Mouse (Mus musculus) heart, adult 2 months (tissue): Measurements from ENCODE around the gene 1700003E16Rik. TPM values are rescaled to one million over a fixed set of nuclear protein-coding genes. Genes with fewer than 3 reads are reported as not detected.
A peak's percentile ranks its signal among the peaks of the same experiment; 100 is the strongest.

Experiments
- DNase-seq, 2 experiments: peaks; one replicate each; pipeline ENCODE4 v3.0.0; 2021
- H3K27ac ChIP-seq: fragments of 200-600 bp; 2 replicates; pipeline ENCODE4 v1.8.1; 2022
- H3K27me3 ChIP-seq: fragments of 200-500 bp; 2 replicates; pipeline ENCODE4 v1.6.1; 2012; ENCODE audit warnings: mild to moderate bottlenecking, low read length, inconsistent platforms, mixed read lengths; ENCODE audit not compliant: control insufficient read depth, insufficient read depth
- H3K36me3 ChIP-seq: fragments of 200-500 bp; 2 replicates; pipeline ENCODE4 v1.6.1; 2012; ENCODE audit warnings: low read length, inconsistent platforms; ENCODE audit not compliant: control insufficient read depth, insufficient read depth
- H3K4me1 ChIP-seq: fragments of 200-500 bp; 2 replicates; pipeline ENCODE4 v1.6.1; 2011; ENCODE audit warnings: low read length; ENCODE audit not compliant: control insufficient read depth, insufficient read depth
- H3K4me3 ChIP-seq: fragments of 200-600 bp; 2 replicates; pipeline ENCODE4 v1.8.1; 2022
- H3K79me2 ChIP-seq: fragments of 200-500 bp; replicated peaks from 2 replicates; pipeline ENCODE4 v1.6.1; 2012; ENCODE audit warnings: mild to moderate bottlenecking, inconsistent platforms, low read length, moderate library complexity, mixed read lengths; ENCODE audit not compliant: control insufficient read depth, insufficient read depth
- H3K9ac ChIP-seq: fragments of 200-500 bp; 2 replicates; pipeline ENCODE4 v1.6.1; 2012; ENCODE audit warnings: low read depth, mild to moderate bottlenecking, control low read depth, inconsistent platforms, low read length, mixed read lengths
- CTCF ChIP-seq: fragments of 200-600 bp; IDR thresholded peaks from 2 replicates; pipeline ENCODE4 v1.8.1; 2022; ENCODE audit warnings: antibody characterized with exemption, mild to moderate bottlenecking, moderate library complexity
- EP300 ChIP-seq: fragments of 200-500 bp; IDR thresholded peaks from 2 replicates; pipeline ENCODE4 v1.6.1; 2011; ENCODE audit warnings: low read depth, low read length, control low read depth; ENCODE audit not compliant: insufficient read depth
- POLR2A ChIP-seq: fragments of 200-500 bp; IDR thresholded peaks from 2 replicates; pipeline ENCODE4 v1.6.1; 2011; ENCODE audit warnings: mild to moderate bottlenecking, low read depth, low read length, control low read depth; ENCODE audit not compliant: insufficient read depth
- WGBS: fragments of 180-500 bp; shearing (Covaris S2); methylation state at CpG from one replicate; pipeline ENCODE4 v1.1.7; 2018; 5-methylcytosine and 5-hydroxymethylcytosine counted together
- intact Hi-C: fragments of 180-260 bp; cut with DNase I; formaldehyde crosslinking; loops from one replicate; pipeline ENCODE4 v1.15.1; 2025
- polyA plus RNA-seq: library from polyadenylated mRNA; depleted of rRNA; stranded (reverse); fragments of >200 nt; gene quantifications from 2 replicates; pipeline ENCODE4 v1.2.3, GENCODE M21; 2012
- total RNA-seq, 2 experiments: library from RNA; stranded (reverse); gene quantifications; 2 replicates each; pipeline ENCODE4 v1.2.3; 2021

Gene 1700003E16Rik
- total and polyA plus RNA-seq, 3 experiments = 0.10 to 0.57 (median 0.25) TPM

- TF ChIP-seq EP300 (no peak), POLR2A (no peak), CTCF (no peak)
- Histone ChIP-seq H3K36me3 (no peaks in the 10 kb centered on the region), H3K27ac (no peak overlapping the region), H3K4me3 (no peak overlapping the region), H3K4me1 (peaks cover 7% of the 10 kb centered on the region), H3K9ac (no peak overlapping the region), H3K27me3 (no peaks in the 10 kb centered on the region), H3K79me2 (no peaks in the 10 kb centered on the region)
- intact Hi-C loops = no loop called here
- WGBS = 77% methylated on average over 14 of the region's 14 CpGs
- DNase-seq = no peak
Observed at GRCm38 (mm10) chr6:83118825-83119733, 37.1 kb upstream of the 1700003E16Rik start.

- no peak overlapping the region for H3K9ac ChIP-seq
- H3K4me1 ChIP-seq = peaks cover 7% of the 10 kb centered on the region
- no peak for DNase-seq
- intact Hi-C loops = loop anchor here (5.0 kb wide), 1 partner anchor 208 kb away; the partner anchor contains the start of genes Mob1a and Mthfd2
- WGBS = 69% methylated on average over 7 of the region's 7 CpGs
- H3K27me3 ChIP-seq = no peaks in the 10 kb centered on the region
- no peaks in the 10 kb centered on the region for H3K36me3 ChIP-seq
- no peak for TF ChIP-seq EP300
- no peak for TF ChIP-seq POLR2A
- TF ChIP-seq CTCF = no peak
- H3K79me2 ChIP-seq = no peaks in the 10 kb centered on the region
- H3K27ac ChIP-seq = no peak overlapping the region
- H3K4me3 ChIP-seq = no peak overlapping the region
Observed at GRCm38 (mm10) chr6:83119734-83120051, 36.5 kb upstream of the 1700003E16Rik start.

- H3K79me2 ChIP-seq = no peaks in the 10 kb centered on the region
- WGBS = under 1% methylated on average over 38 of the region's 38 CpGs
- H3K4me1 ChIP-seq = peaks cover 3% of the 10 kb centered on the region
- peak; percentile 64 for TF ChIP-seq EP300
- TF ChIP-seq CTCF = peak; percentile 25
- TF ChIP-seq POLR2A = peak; percentile 57
- intact Hi-C loops = loop anchor here (5.0 kb wide), 1 partner anchor 206 kb away; the partner anchor contains the start of genes Mob1a and Mthfd2
- H3K9ac ChIP-seq = peak within 1 kb of the TSS; percentile 93
- peak within 1 kb of the TSS; percentile 74 for H3K4me3 ChIP-seq
- peak; percentile 88 to 97 for DNase-seq
- H3K27me3 ChIP-seq = no peaks in the 10 kb centered on the region
- peak within 1 kb of the TSS; percentile 72 for H3K27ac ChIP-seq
- H3K36me3 ChIP-seq = no peaks in the 10 kb centered on the region
Observed at GRCm38 (mm10) chr6:83120930-83121862, 35.0 kb upstream of the 1700003E16Rik start, which contains the start of gene Wbp1. TSS of gene Wbp1 (minus strand) at chr6:83121559.

- Histone ChIP-seq H3K9ac (peak overlapping the region; percentile 80), H3K27me3 (no peaks in the 10 kb centered on the region), H3K27ac (peak overlapping the region; percentile 60), H3K36me3 (no peaks in the 10 kb centered on the region), H3K79me2 (no peaks in the 10 kb centered on the region), H3K4me1 (peaks cover 3% of the 10 kb centered on the region), H3K4me3 (peak overlapping the region; percentile 74)
- WGBS = 3% methylated on average over 49 of the region's 52 CpGs
- no peak for DNase-seq
- intact Hi-C loops = loop anchor here (5.0 kb wide), 1 partner anchor 205 kb away; the partner anchor contains the start of genes Mob1a and Mthfd2
- TF ChIP-seq POLR2A = no peak
- TF ChIP-seq EP300 = no peak
- no peak for TF ChIP-seq CTCF
Observed at GRCm38 (mm10) chr6:83121863-83122710, 34.1 kb upstream of the 1700003E16Rik start.

- Histone ChIP-seq H3K9ac (no peak overlapping the region), H3K4me1 (peaks cover 3% of the 10 kb centered on the region), H3K36me3 (no peaks in the 10 kb centered on the region), H3K79me2 (no peaks in the 10 kb centered on the region), H3K4me3 (no peak overlapping the region), H3K27ac (no peak overlapping the region), H3K27me3 (no peaks in the 10 kb centered on the region)
- intact Hi-C loops = loop anchor here (5.0 kb wide), 1 partner anchor 204 kb away; the partner anchor contains the start of genes Mob1a and Mthfd2
- no peak for DNase-seq
- TF ChIP-seq POLR2A (no peak), CTCF (no peak), EP300 (no peak)
- WGBS = 87% methylated on average over 5 of the region's 5 CpGs
Observed at GRCm38 (mm10) chr6:83122961-83123360, 33.2 kb upstream of the 1700003E16Rik start.
